ENCODE assay signal across 23 mouse cellular contexts in genomic region chr5:76420606-76421005, GRCm38 (mm10). TPM values are rescaled to one million over a fixed set of nuclear protein-coding genes. Genes with fewer than 3 reads are reported as not detected.
DNase-seq lines count a peak whose midpoint lies in the region; ATAC-seq and TF ChIP-seq lines count a peak whose summit lies in the region.
"Had no signal": no experiment of that assay in that cellular context is flagged by ENCODE, and none has a peak within 500 bp of the region (broad histone marks: within the 10 kb centered on the region; RNA-seq: fewer than 3 reads in every experiment).

No protein-coding gene starts in this region.

- H3ac ChIP-seq in C2C12 (ENCODE audit: control insufficient read depth, insufficient read length, low read depth), result no peak overlapping the region
- no peak overlapping the region for H3ac ChIP-seq in myocyte (ENCODE audit: control insufficient read depth, insufficient read length)

- no peaks in the 10 kb centered on the region for H3K79me3 ChIP-seq in C2C12 (ENCODE audit: low read depth)

- no peak overlapping the region for H3K9ac ChIP-seq in hindbrain, embryonic 13.5 days

- H3K4me3 ChIP-seq in C2C12 (ENCODE audit: insufficient read depth, poor library complexity, severe bottlenecking) (no peak overlapping the region), myocyte (no peak overlapping the region)
- H3K4me3 ChIP-seq in hindbrain, embryonic 13.5 days, result no peak overlapping the region

- H3K27me3 ChIP-seq in C2C12 (ENCODE audit: control insufficient read depth, insufficient read depth, insufficient read length), result no peaks in the 10 kb centered on the region
- H3K27me3 ChIP-seq in myocyte (ENCODE audit: control insufficient read depth, insufficient read depth, insufficient read length), result no peaks in the 10 kb centered on the region
- no peaks in the 10 kb centered on the region for H3K27me3 ChIP-seq in hindbrain, embryonic 13.5 days
- H3K27me3 ChIP-seq: CH12.LX, Patski had no signal

- 88% methylated on average over 6 of the region's 6 CpGs for WGBS in hindbrain, embryonic 13.5 days

- no peak for TF ChIP-seq CTCF in C2C12 (IDR thresholded peaks at IDR 0.05; ENCODE audit: control insufficient read depth, insufficient read depth, insufficient read length)

- H3K79me2 ChIP-seq in C2C12 (ENCODE audit: control insufficient read depth, insufficient read depth), result no peaks in the 10 kb centered on the region
- H3K79me2 ChIP-seq in myocyte (ENCODE audit: control insufficient read depth, insufficient read depth), result no peaks in the 10 kb centered on the region

- H3K27ac ChIP-seq in hindbrain, embryonic 13.5 days, result no peak overlapping the region

- TF ChIP-seq POLR2A in myocyte (IDR thresholded peaks at IDR 0.05; ENCODE audit: insufficient read length, low read depth), result no peak

- H3K4me2 ChIP-seq in myocyte (ENCODE audit: low read depth), result no peak overlapping the region
- H3K4me2 ChIP-seq in hindbrain, embryonic 13.5 days, result no peak overlapping the region

- H3K36me3 ChIP-seq in C2C12 (ENCODE audit: control insufficient read depth, insufficient read depth) (no peaks in the 10 kb centered on the region), myocyte (ENCODE audit: control insufficient read depth, insufficient read depth) (no peaks in the 10 kb centered on the region)
- no peaks in the 10 kb centered on the region for H3K36me3 ChIP-seq in hindbrain, embryonic 13.5 days
- H3K36me3 ChIP-seq: G1E had no signal

- ATAC-seq in hindbrain, embryonic 13.5 days (ENCODE audit: low FRiP score), result no peak
- ATAC-seq: activated CD4-positive, CD25-positive, alpha-beta regulatory T cell, adult 4 months; CD4-positive, CD25-positive, alpha-beta regulatory T cell, adult 4 months; Patski had no signal

- H3K4me1 ChIP-seq in hindbrain, embryonic 13.5 days (replicated peaks), result no peaks in the 10 kb centered on the region

- no peaks in the 10 kb centered on the region for H3K9me3 ChIP-seq in hindbrain, embryonic 13.5 days
- H3K9me3 ChIP-seq: G1E had no signal

- DNase-seq in gastrocnemius, postnatal 10 days, result no peak
- DNase-seq: adrenal gland, postnatal 10 days; adrenal gland, postnatal 14 days; adrenal gland, postnatal 25 days; B cell, adult 2 months; cerebellum, adult 11 months; cerebellum, adult 11-12 months; cerebellum, adult 18-20 months; cerebellum, adult 2 months had no signal

TF ChIP-seq in C2C12, 6 proteins besides CTCF, POLR2A, EP300 and RAD21:
- TF ChIP-seq MYOD1 (IDR thresholded peaks at IDR 0.05; ENCODE audit: control insufficient read depth, insufficient read length, low read depth) (peak; percentile 53), MYOG (IDR thresholded peaks at IDR 0.05; ENCODE audit: control insufficient read depth, extremely low read depth, insufficient read length) (no peak), USF1 (IDR thresholded peaks at IDR 0.05; ENCODE audit: low read depth) (no peak), FOSL1 (IDR thresholded peaks at IDR 0.05; ENCODE audit: insufficient read depth, low read length, poor library complexity, severe bottlenecking) (no peak)

TF ChIP-seq in myocyte, 11 proteins besides CTCF, POLR2A, EP300 and RAD21:
- TF ChIP-seq E2F4 (IDR thresholded peaks at IDR 0.05; ENCODE audit: insufficient read depth) (no peak), POLR2AphosphoS2 (IDR thresholded peaks at IDR 0.05; ENCODE audit: insufficient read length, low read depth) (no peak), MYOD1 (IDR thresholded peaks at IDR 0.05; ENCODE audit: control insufficient read depth in 1 of 3, insufficient read length in 2 of 3, low read depth in 2 of 3) (peak in 2 of 3 experiments; percentile 23 to 59), TCF3 (IDR thresholded peaks at IDR 0.05; ENCODE audit: insufficient read length, low read depth) (no peak)

RNA-seq across cellular contexts. Expression of gene Nmu, which starts 57.0 kb away (rescaled TPM):
- polyA plus RNA-seq in C2C12 (2012; fragmentation: generic; extraction: Trizol) (0.23 TPM), myocyte (2012; fragmentation: generic; extraction: Trizol) (not detected)
- not detected for total RNA-seq in gastrocnemius, postnatal 10 days (2021)
- 0.56 and 1.5 TPM in 2 replicates for polyA plus RNA-seq in hindbrain, embryonic 13.5 days (2015; fragmentation: Nextera tagmentation; extraction: Ambion mirVana)
- total RNA-seq: adrenal gland, adult 18-20 months; adrenal gland, adult 8-10 months; adrenal gland, postnatal 10 days; adrenal gland, postnatal 14 days; adrenal gland, postnatal 25 days; adrenal gland, postnatal 36 days; adrenal gland, postnatal 4 days; CH12.LX; G1E; MEL had no signal
- polyA plus RNA-seq: activated CD4-positive, CD25-positive, alpha-beta regulatory T cell, adult 4 months; adrenal gland, adult 2 months; CD4-positive, CD25-positive, alpha-beta regulatory T cell, adult 4 months; cerebellum, adult 2 months; G1E; Patski had no signal
